Mouse (Mus musculus) frontal cortex, adult (tissue): ENCODE data around the gene Olfr1328.
"Not testable (repeated sequence)": the region's sequence is repeated elsewhere in the genome, so short reads cannot be mapped to it uniquely, and the experiment has no call there.

Experiments used
- ATAC-seq: cut with Nextera tagmentation; 2 replicates; pipeline ENCODE4 v1.9.2; 2017; ENCODE audit warnings: mild to moderate bottlenecking, moderate library complexity, mixed read lengths; ENCODE audit not compliant: low TSS enrichment

Gene Olfr1328

DNA sequence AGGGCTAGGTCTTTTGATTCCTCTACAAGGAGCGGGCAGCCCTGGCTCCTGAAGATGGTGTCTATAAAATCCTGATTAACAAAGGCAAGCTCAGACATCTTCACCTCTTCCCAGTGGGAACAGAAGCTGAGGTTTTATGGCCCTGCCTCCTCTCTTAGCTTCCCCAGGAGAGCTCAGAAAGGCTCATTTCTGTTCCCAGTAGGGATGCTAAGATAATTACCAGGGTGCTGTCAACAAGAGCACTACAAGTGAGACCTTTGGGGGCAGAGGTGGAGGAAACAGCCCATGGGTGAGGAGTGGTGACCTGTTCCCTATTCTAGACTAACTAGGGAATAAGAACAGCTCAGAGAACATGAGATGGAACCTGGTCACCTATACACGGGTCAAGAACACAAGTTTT, at the start of gene Olfr1328:
Gene Olfr1328 (minus strand): TSS at position 101 of the 400 bp plus-strand sequence.
- ATAC-seq: no peak

DNA sequence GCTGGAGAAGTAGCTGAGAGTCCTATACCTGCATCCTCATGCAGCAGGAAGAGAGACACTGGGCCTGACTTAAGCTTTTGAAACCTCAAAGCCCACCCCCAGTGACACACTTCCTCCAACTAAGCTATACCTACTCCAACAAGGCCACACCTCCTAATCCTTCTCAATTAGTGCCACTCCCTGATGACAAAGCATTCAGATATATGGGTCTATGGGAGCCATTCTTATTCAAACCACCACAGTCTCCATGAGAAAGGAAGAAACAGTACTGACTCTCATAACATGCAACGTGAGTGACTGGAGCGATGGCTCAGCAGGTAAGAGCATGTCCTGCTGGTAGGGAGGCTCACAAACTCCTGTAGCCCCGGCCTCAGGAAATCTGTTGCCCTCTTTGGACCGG, 46.9 kb upstream of the Olfr1328 start:
- no peak for ATAC-seq

DNA sequence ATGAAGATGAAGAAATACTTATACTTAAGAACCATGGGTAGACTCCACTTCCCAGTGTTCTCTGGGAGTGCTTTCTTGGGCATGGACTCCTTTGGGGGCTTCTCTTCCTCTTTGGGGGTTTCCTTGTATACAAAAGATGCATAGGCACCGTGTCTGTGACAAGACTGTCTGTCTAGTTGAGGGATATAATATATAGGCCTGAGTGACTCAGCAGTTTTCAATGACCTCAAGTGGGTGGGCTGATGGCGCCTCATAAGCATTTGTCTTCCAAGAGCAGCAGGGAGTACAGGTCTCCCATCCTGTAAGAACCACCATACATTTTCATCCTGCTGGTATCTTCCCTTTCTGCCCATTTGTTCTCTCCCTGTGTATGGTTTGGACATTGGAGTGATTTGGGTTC, 34.9 kb upstream of the Olfr1328 start:
- ATAC-seq: no peak

DNA sequence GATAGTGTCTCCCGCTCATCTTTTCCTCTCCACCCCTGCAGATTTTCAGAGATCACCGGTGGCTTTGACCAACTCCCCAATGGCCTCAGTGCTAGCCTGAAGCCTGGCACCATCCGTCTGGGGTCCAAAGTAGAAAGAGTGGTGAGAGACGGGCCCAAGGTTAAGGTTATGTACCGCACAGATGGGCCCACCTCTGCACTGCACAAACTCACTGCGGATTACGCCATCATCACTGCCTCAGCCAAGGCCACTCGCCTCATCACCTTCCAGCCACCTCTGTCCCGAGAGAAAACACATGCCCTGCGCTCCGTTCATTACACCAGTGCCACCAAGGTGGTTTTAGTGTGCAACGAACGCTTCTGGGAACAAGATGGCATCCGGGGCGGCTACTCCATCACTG, 29.3 kb upstream of the Olfr1328 start:
- ATAC-seq: no peak

DNA sequence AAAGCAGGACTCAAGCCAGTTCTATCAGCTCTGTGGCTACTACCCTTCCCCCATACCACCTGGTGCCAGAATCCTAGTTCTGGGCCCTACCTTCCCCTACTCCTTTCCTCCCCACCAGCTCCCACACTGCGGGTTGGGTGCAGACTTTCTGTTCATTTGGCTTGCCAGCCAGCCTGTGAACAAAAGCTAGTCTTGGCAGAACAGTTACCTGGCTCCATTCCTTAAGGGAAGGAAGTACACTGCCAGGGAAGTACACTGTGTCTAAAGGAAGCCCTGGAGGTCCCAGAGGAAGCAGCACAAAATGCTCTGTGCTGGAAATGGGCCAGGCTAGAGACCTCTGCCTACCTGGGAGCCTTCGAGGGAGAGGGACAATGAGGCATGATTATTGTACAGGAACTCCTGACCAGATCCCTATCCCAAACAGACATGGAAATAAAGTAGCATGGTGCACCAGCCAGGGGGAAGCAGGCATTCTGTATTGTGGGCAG, 22.8 kb upstream of the Olfr1328 start, which contains the start of gene Lao1:
Gene Lao1 (plus strand): TSS at position 438 of the 488 bp plus-strand sequence.
- peak; percentile 70; the same call in 1 of the 2 replicates for ATAC-seq

DNA sequence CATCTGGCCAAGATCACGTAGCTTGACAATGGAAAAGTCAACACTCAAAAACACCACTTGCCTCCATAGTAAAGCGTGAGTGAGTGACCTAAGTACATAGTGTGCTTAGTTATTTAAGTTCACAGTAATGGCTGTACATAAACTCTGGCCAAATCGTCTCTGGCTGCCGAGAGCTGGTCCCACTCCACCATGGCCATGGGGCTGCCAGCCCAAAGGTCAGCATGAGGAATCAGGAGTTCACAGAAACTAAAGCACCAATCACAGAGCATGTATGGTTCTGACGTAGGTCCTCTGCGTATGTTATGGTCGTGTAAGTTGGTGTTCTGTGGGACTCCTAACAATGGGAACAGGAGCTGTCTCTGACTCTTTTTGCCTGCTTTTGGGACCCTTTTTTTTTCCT, 20.4 kb upstream of the Olfr1328 start:
- ATAC-seq: no peak

DNA sequence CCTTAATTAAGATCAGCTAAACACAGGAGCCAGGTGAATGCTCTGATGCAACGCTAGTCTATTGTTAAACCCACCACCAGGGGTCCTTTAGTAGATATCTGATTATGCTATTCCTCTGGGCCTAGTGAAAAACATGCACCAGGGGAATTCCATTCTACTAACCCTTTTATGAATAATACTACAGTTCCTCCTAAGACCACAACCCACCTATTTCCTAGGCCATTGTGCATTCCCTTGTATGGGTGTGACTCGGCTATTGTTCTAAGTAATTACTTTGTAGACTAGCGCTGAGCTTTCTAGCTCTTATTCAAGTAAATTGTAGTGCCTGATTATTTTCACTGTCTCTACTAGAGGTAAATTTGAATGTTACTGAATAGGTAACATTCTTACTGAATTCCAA, 7.1 kb downstream of the Olfr1328 start:
- not testable (repeated sequence) for ATAC-seq

- not testable (repeated sequence) for ATAC-seq
Observed at GRCm38 (mm10) chr4:118917365-118917764, 21.0 kb downstream of the Olfr1328 start, which contains the start of gene Olfr1329. TSS of gene Olfr1329 (minus strand) at chr4:118917465.

DNA sequence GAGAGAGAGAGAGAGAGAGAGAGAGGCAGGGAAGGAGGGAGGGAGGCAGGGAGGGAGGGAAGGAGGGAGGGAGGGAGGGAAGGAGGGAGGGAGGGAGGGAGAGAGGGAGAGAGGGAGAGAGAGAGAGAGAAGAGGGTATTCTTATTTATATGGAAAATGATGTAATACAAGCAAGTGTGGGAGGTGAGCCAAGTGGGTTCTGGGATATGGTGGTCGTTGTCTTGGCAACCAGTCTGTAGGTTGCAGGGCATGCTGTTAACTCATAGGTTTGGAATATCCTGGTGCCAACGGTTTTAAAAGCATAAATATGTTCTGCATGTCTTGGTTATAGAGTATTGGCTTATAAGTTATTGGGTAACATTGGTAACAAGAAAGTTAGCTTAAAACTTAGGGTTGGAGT, 36.4 kb downstream of the Olfr1328 start:
- ATAC-seq: no peak

DNA sequence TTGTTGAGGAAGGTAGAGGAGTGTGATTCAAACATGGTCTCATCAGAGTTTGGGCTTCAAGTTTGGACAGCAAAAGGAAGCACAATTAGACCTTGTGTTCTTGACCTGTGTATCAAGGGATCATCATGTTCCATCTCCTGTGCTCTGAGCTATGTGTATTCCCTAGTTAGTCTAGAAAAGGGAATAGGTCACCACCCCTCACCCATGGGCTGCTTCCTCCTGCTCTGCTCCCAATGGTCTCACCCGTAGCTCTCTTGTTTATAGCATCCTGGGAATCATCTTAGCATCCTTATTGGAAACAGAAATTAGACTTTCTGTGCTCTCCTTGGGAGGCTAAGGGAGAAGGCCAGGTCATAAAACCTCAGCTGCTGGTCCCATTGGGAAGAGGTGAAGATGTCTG, 50.1 kb downstream of the Olfr1328 start, which contains the start of gene Olfr1330:
Gene Olfr1330 (plus strand): TSS at position 301 of the 400 bp plus-strand sequence.
- ATAC-seq: no peak
